Mouse (Mus musculus) liver, postnatal 0 days (tissue): ENCODE measurements around the gene Upk1a.

Experiments used
- CTCF ChIP-seq: sonication (generic); IDR thresholded peaks from 2 replicates; pipeline ENCODE4 v1.5.1; 2016; ENCODE audit warnings: antibody characterized with exemption, low read depth
- EP300 ChIP-seq: IDR thresholded peaks from 2 replicates; pipeline ENCODE4 v1.6.1; 2016; ENCODE audit warnings: antibody characterized with exemption, low read depth, mild to moderate bottlenecking

- no peak for TF ChIP-seq CTCF
- no peak for TF ChIP-seq EP300
These were observed 52.4 kb downstream of the Upk1a start for GRCm38 (mm10) chr7:30560296-30560695.
